Mouse (Mus musculus) thymus, adult 2 months (tissue): Measurements from ENCODE around the gene Mpzl1. TPM values are rescaled to one million over a fixed set of nuclear protein-coding genes. Genes with fewer than 3 reads are reported as not detected.

Experiments
- DNase-seq: peaks from one replicate; pipeline ENCODE4 v3.0.0; 2021
- H3K27ac ChIP-seq: fragments of 200-500 bp; 2 replicates; pipeline ENCODE4 v1.5.1; 2012; ENCODE audit warnings: low read length, control low read depth; ENCODE audit not compliant: control insufficient read depth, insufficient read depth
- H3K27me3 ChIP-seq: fragments of 200-500 bp; 2 replicates; pipeline ENCODE4 v1.6.1; 2012; ENCODE audit warnings: mild to moderate bottlenecking, low read length, moderate library complexity, mixed read lengths; ENCODE audit not compliant: control insufficient read depth, insufficient read depth
- H3K36me3 ChIP-seq: fragments of 200-500 bp; 2 replicates; pipeline ENCODE4 v1.6.1; 2012; ENCODE audit warnings: mild to moderate bottlenecking, low read length, moderate library complexity; ENCODE audit not compliant: control insufficient read depth, insufficient read depth
- H3K4me1 ChIP-seq: fragments of 200-500 bp; replicated peaks from 2 replicates; pipeline ENCODE4 v1.6.1; 2012; ENCODE audit warnings: low read length; ENCODE audit not compliant: control insufficient read depth, insufficient read depth
- H3K4me3 ChIP-seq: fragments of 200-500 bp; 2 replicates; pipeline ENCODE4 v1.5.1; 2012; ENCODE audit warnings: mild to moderate bottlenecking, low read length, control low read depth, moderate library complexity; ENCODE audit not compliant: control insufficient read depth, insufficient read depth
- CTCF ChIP-seq: fragments of 200-500 bp; IDR thresholded peaks from 2 replicates; pipeline ENCODE4 v1.5.1; 2012; ENCODE audit warnings: mild to moderate bottlenecking, control low read depth, low read length, moderate library complexity, borderline replicate concordance; ENCODE audit not compliant: control insufficient read depth, poor library complexity, insufficient read depth; ENCODE audit errors: extremely low read depth
- POLR2A ChIP-seq: fragments of 200-500 bp; IDR thresholded peaks from 2 replicates; pipeline ENCODE4 v1.6.1; 2012; ENCODE audit warnings: mild to moderate bottlenecking, low read length, control low read depth, moderate library complexity; ENCODE audit not compliant: control insufficient read depth, poor library complexity, insufficient read depth; ENCODE audit errors: extremely low read depth
- WGBS: fragments of 180-500 bp; shearing (Covaris S2); methylation state at CpG from one replicate; pipeline ENCODE4 v1.1.7; 2018; 5-methylcytosine and 5-hydroxymethylcytosine counted together
- polyA plus RNA-seq: library from polyadenylated mRNA; depleted of rRNA; stranded (reverse); fragments of >200 nt; gene quantifications from 2 replicates; pipeline ENCODE4 v1.2.3, GENCODE M21; 2012

The Mpzl1 gene
- polyA plus RNA-seq, 1 experiment = 5.9 TPM

- H3K27me3 ChIP-seq = no peaks in the 10 kb centered on the region; the same call in 1 of the 2 replicates
- no peaks in the 10 kb centered on the region for H3K4me1 ChIP-seq
- DNase-seq = peak; percentile 52
- WGBS = 72% methylated on average over 5 of the region's 5 CpGs
- no peak for TF ChIP-seq POLR2A
- no peak for TF ChIP-seq CTCF
- no peak overlapping the region for H3K27ac ChIP-seq
- no peak overlapping the region for H3K4me3 ChIP-seq
- peaks cover 88% of the 10 kb centered on the region for H3K36me3 ChIP-seq
These were observed 24.3 kb upstream of the Mpzl1 start for GRCm38 (mm10) chr1:165658602-165659001.

- no peak for TF ChIP-seq POLR2A
- no peak for TF ChIP-seq CTCF
- Histone ChIP-seq H3K4me3 (no peak overlapping the region), H3K27me3 (no peaks in the 10 kb centered on the region; the same call in 1 of the 2 replicates), H3K36me3 (peaks cover 87% of the 10 kb centered on the region), H3K4me1 (no peaks in the 10 kb centered on the region), H3K27ac (no peak overlapping the region)
- WGBS = 88% methylated on average over 14 of the region's 14 CpGs
- DNase-seq = no peak
These were observed 21.1 kb upstream of the Mpzl1 start for GRCm38 (mm10) chr1:165655482-165655881.

- Histone ChIP-seq H3K4me3 (no peak overlapping the region), H3K36me3 (peaks cover 88% of the 10 kb centered on the region), H3K27ac (no peak overlapping the region), H3K27me3 (no peaks in the 10 kb centered on the region; the same call in 1 of the 2 replicates), H3K4me1 (no peaks in the 10 kb centered on the region)
- TF ChIP-seq POLR2A (no peak), CTCF (no peak)
- peak; percentile 67 for DNase-seq
- WGBS = 90% methylated on average over 6 of the region's 6 CpGs
These were observed 20.7 kb upstream of the Mpzl1 start for GRCm38 (mm10) chr1:165655022-165655421.

- Histone ChIP-seq H3K27ac (no peak overlapping the region), H3K4me3 (no peak overlapping the region), H3K36me3 (peaks cover 88% of the 10 kb centered on the region), H3K27me3 (no peaks in the 10 kb centered on the region; the same call in 1 of the 2 replicates), H3K4me1 (no peaks in the 10 kb centered on the region)
- no peak for DNase-seq
- no peak for TF ChIP-seq POLR2A
- TF ChIP-seq CTCF = no peak
- 95% methylated on average over 14 of the region's 14 CpGs for WGBS
These were observed 19.0 kb upstream of the Mpzl1 start for GRCm38 (mm10) chr1:165653126-165653885.

- WGBS = 89% methylated on average over 2 of the region's 2 CpGs
These were observed 18.2 kb upstream of the Mpzl1 start for GRCm38 (mm10) chr1:165652507-165652906.

GRCm38 (mm10) chr1:165651158-165651557 is 16.8 kb upstream of the Mpzl1 start:
- Histone ChIP-seq H3K27ac (no peak overlapping the region), H3K4me3 (no peak overlapping the region), H3K36me3 (peaks cover 73% of the 10 kb centered on the region), H3K27me3 (no peaks in the 10 kb centered on the region), H3K4me1 (no peaks in the 10 kb centered on the region)
- no peak for TF ChIP-seq CTCF
- TF ChIP-seq POLR2A = no peak
- WGBS = 53% methylated on average over 5 of the region's 5 CpGs
- DNase-seq = no peak

More at GRCm38 (mm10) chr1:165652507-165652906, 18.2 kb upstream of the Mpzl1 start:
- no peak for DNase-seq
- no peak overlapping the region for H3K27ac ChIP-seq
- no peaks in the 10 kb centered on the region for H3K27me3 ChIP-seq
- no peak for TF ChIP-seq POLR2A
- no peak for TF ChIP-seq CTCF
- H3K4me1 ChIP-seq = no peaks in the 10 kb centered on the region
- no peak overlapping the region for H3K4me3 ChIP-seq
- peaks cover 82% of the 10 kb centered on the region for H3K36me3 ChIP-seq
